Mouse (Mus musculus) thymus, adult 2 months (tissue): ENCODE measurements around the gene Gm49366. TPM values are rescaled to one million over a fixed set of nuclear protein-coding genes. Genes with fewer than 3 reads are reported as not detected.
"Not testable (repeated sequence)": the region's sequence is repeated elsewhere in the genome, so short reads cannot be mapped to it uniquely, and the experiment has no call there.

Source experiments
- DNase-seq: peaks from one replicate; pipeline ENCODE4 v3.0.0; 2021
- H3K27ac ChIP-seq: fragments of 200-500 bp; 2 replicates; pipeline ENCODE4 v1.5.1; 2012; ENCODE audit warnings: low read length, control low read depth; ENCODE audit not compliant: control insufficient read depth, insufficient read depth
- H3K27me3 ChIP-seq: fragments of 200-500 bp; 2 replicates; pipeline ENCODE4 v1.6.1; 2012; ENCODE audit warnings: mild to moderate bottlenecking, low read length, moderate library complexity, mixed read lengths; ENCODE audit not compliant: control insufficient read depth, insufficient read depth
- H3K36me3 ChIP-seq: fragments of 200-500 bp; 2 replicates; pipeline ENCODE4 v1.6.1; 2012; ENCODE audit warnings: mild to moderate bottlenecking, low read length, moderate library complexity; ENCODE audit not compliant: control insufficient read depth, insufficient read depth
- H3K4me1 ChIP-seq: fragments of 200-500 bp; replicated peaks from 2 replicates; pipeline ENCODE4 v1.6.1; 2012; ENCODE audit warnings: low read length; ENCODE audit not compliant: control insufficient read depth, insufficient read depth
- H3K4me3 ChIP-seq: fragments of 200-500 bp; 2 replicates; pipeline ENCODE4 v1.5.1; 2012; ENCODE audit warnings: mild to moderate bottlenecking, low read length, control low read depth, moderate library complexity; ENCODE audit not compliant: control insufficient read depth, insufficient read depth
- CTCF ChIP-seq: fragments of 200-500 bp; IDR thresholded peaks from 2 replicates; pipeline ENCODE4 v1.5.1; 2012; ENCODE audit warnings: mild to moderate bottlenecking, control low read depth, low read length, moderate library complexity, borderline replicate concordance; ENCODE audit not compliant: control insufficient read depth, poor library complexity, insufficient read depth; ENCODE audit errors: extremely low read depth
- POLR2A ChIP-seq: fragments of 200-500 bp; IDR thresholded peaks from 2 replicates; pipeline ENCODE4 v1.6.1; 2012; ENCODE audit warnings: mild to moderate bottlenecking, low read length, control low read depth, moderate library complexity; ENCODE audit not compliant: control insufficient read depth, poor library complexity, insufficient read depth; ENCODE audit errors: extremely low read depth
- WGBS: fragments of 180-500 bp; shearing (Covaris S2); methylation state at CpG from one replicate; pipeline ENCODE4 v1.1.7; 2018; 5-methylcytosine and 5-hydroxymethylcytosine counted together
- polyA plus RNA-seq: library from polyadenylated mRNA; depleted of rRNA; stranded (reverse); fragments of >200 nt; gene quantifications from 2 replicates; pipeline ENCODE4 v1.2.3, GENCODE M21; 2012

Gene Gm49366
- polyA plus RNA-seq, 1 experiment: not detected

- 96% methylated on average over 9 of the region's 9 CpGs for WGBS
- Histone ChIP-seq H3K4me1 (no peaks in the 10 kb centered on the region; the same call in 1 of the 2 replicates), H3K4me3 (no peak overlapping the region), H3K27me3 (no peaks in the 10 kb centered on the region), H3K27ac (no peak overlapping the region), H3K36me3 (no peaks in the 10 kb centered on the region)
- no peak for TF ChIP-seq POLR2A
- no peak for TF ChIP-seq CTCF
- no peak for DNase-seq
Observed at GRCm38 (mm10) chr12:84023052-84023745, 15.5 kb upstream of the Gm49366 start.

GRCm38 (mm10) chr12:84025888-84026287 is 12.8 kb upstream of the Gm49366 start:
- no peak overlapping the region for H3K4me3 ChIP-seq
- H3K4me1 ChIP-seq: no peaks in the 10 kb centered on the region
- H3K27me3 ChIP-seq: no peaks in the 10 kb centered on the region
- 87% methylated on average over 7 of the region's 7 CpGs for WGBS
- DNase-seq: no peak
- no peaks in the 10 kb centered on the region for H3K36me3 ChIP-seq
- no peak for TF ChIP-seq POLR2A
- TF ChIP-seq CTCF: no peak
- no peak overlapping the region for H3K27ac ChIP-seq

GRCm38 (mm10) chr12:84028328-84028727 is 10.4 kb upstream of the Gm49366 start:
- not testable (repeated sequence) for H3K4me1 ChIP-seq, DNase-seq, H3K36me3 ChIP-seq, H3K27me3 ChIP-seq, H3K27ac ChIP-seq, H3K4me3 ChIP-seq
- WGBS: 95% methylated on average over 3 of the region's 3 CpGs

GRCm38 (mm10) chr12:84029043-84029442 is 9.7 kb upstream of the Gm49366 start:
- WGBS: 98% methylated on average over 1 of the region's 1 CpGs
- not testable (repeated sequence) for DNase-seq, H3K27ac ChIP-seq, H3K27me3 ChIP-seq, H3K4me3 ChIP-seq, H3K36me3 ChIP-seq, H3K4me1 ChIP-seq

DNA sequence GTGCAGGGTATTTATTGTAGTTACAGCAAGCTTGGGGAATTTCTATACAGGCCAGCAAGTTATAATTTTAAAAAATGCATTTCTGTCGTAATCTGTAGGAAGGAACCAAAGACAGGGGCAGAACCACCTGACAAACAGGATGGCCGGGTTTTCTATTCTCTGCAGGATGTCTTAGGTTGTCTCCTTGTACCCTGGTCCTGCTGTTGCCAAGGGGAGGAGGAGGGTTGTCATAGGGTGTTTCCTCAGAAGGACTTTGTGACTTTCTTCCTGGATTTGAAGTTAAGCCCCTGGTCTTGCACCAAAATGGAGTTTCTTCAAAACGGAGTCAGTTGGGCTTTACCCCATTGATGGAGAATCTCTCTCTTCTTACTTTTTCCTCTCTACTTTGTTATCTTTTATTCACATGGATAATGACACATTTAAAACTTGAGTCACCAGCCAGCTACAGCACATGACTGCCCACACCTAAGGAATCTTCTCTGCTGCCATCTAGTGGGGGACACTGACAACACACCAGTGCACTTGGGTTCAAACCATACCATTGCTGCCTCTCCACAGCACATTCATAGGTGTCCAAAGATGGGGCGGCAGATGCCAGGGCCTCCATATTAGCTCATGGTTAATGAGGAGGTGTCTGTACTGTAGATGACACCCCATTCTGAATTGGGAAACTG is 7.9 kb upstream of the Gm49366 start:
- TF ChIP-seq POLR2A: no peak
- no peak for TF ChIP-seq CTCF
- peak; percentile 71 for DNase-seq
- Histone ChIP-seq H3K4me1 (no peaks in the 10 kb centered on the region), H3K4me3 (no peak overlapping the region), H3K27me3 (no peaks in the 10 kb centered on the region), H3K27ac (no peak overlapping the region), H3K36me3 (no peaks in the 10 kb centered on the region)
- WGBS: 48% methylated on average over 4 of the region's 4 CpGs

DNA sequence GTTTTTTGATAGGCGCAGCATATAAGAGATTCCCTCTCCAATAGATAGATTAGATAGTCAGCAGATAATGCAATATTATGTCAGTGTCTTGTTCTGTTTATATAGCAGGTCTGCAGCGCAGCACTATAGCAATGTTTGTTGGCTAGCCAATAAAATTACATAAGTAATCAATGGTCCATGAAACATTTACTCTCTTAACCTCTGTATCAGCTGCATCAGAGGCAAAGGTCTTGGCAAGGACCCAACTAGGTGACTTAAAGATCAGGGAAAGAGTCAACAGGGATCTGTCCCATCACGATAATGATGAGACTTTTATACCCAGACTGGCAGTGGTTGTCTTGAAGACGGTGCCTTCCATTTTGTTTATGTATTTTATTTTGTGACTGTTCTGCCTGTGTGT is 5.9 kb upstream of the Gm49366 start:
- Histone ChIP-seq H3K27ac (no peak overlapping the region), H3K4me1 (no peaks in the 10 kb centered on the region), H3K4me3 (no peak overlapping the region), H3K36me3 (no peaks in the 10 kb centered on the region), H3K27me3 (no peaks in the 10 kb centered on the region)
- 92% methylated on average over 4 of the region's 4 CpGs for whole genome bisulfite sequencing
- TF ChIP-seq CTCF (no peak), POLR2A (no peak)
- DNase-seq: no peak

DNA sequence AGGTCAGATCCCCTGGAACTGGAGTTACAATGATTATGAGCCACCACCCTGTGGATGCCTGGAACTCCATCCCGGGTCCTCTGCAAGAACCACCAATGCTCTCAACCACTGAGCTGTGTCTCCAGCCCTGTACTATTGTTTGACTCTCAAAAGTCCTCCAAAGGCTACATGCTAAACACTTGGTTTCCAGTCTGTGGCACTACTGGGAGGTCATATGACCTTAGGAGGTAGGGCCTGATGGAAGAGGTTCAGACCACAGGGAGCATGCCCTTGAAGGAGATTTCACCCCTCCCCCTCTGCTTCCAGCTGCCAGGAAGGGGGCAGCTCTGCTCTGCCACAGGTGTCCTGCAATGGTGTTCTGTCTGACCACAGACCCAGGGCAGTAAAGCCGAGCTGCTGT is 5.4 kb upstream of the Gm49366 start:
- WGBS: 51% methylated on average over 2 of the region's 2 CpGs
- DNase-seq, H3K27ac ChIP-seq, H3K36me3 ChIP-seq, H3K27me3 ChIP-seq, H3K4me1 ChIP-seq, H3K4me3 ChIP-seq: not testable (repeated sequence)
